Mouse (Mus musculus): Measurements from ENCODE around the gene Rgs14. TPM values are rescaled to one million over a fixed set of nuclear protein-coding genes. Genes with fewer than 3 reads are reported as not detected.

The Rgs14 gene
- total and polyA plus RNA-seq, 3 experiments = 14.4 to 20.5 TPM; not detected in 1

- no peaks in the 10 kb centered on the region for H3K27me3 ChIP-seq (ENCODE audit: control insufficient read depth in 1 of 2, insufficient read depth in 2 of 2, low read length in 2 of 2)
- H3K27ac ChIP-seq (ENCODE audit: control insufficient read depth, low read depth, low read length) = no peak overlapping the region
- DNase-seq (ENCODE audit: low read depth, low spot score) = no peak
- H3K4me1 ChIP-seq (ENCODE audit: control insufficient read depth in 1 of 2, insufficient read depth in 2 of 2, low read length in 2 of 2) = 0 out of 4 replicates have a peak, but pooled peaks cover 0 to 3% of the 10 kb centered on the region in 2 experiments
- no peak overlapping the region for H3K4me3 ChIP-seq (ENCODE audit: control insufficient read depth in 1 of 2, insufficient read depth in 1 of 2, low read depth in 2 of 2, low read length in 2 of 2)
- H3K36me3 ChIP-seq (ENCODE audit: control insufficient read depth in 1 of 2, insufficient read depth in 2 of 2, low read length in 2 of 2) = no peaks in the 10 kb centered on the region
- no peak for TF ChIP-seq NELFE (IDR thresholded peaks at IDR 0.05; ENCODE audit: low read depth, low read length)
- no peak for TF ChIP-seq TAL1 (IDR thresholded peaks at IDR 0.05; ENCODE audit: low read length)
- no peak for TF ChIP-seq CHD2 (IDR thresholded peaks at IDR 0.05; ENCODE audit: low read length)
- no peak for TF ChIP-seq UBTF (IDR thresholded peaks at IDR 0.05; ENCODE audit: borderline replicate concordance, insufficient read depth, low read depth, low read length)
- TF ChIP-seq JUND (IDR thresholded peaks at IDR 0.05; ENCODE audit: low read depth, low read length) = no peak
- TF ChIP-seq RAD21 (IDR thresholded peaks at IDR 0.05; ENCODE audit: low read depth, low read length) = no peak
- no peak for TF ChIP-seq ZKSCAN1 (IDR thresholded peaks at IDR 0.05; ENCODE audit: low read depth, low read length)
- TF ChIP-seq SMC3 (IDR thresholded peaks at IDR 0.05; ENCODE audit: low read depth, low read length) = no peak
- no peak for TF ChIP-seq HCFC1 (IDR thresholded peaks at IDR 0.05; ENCODE audit: low read depth, low read length)
- TF ChIP-seq MAZ (IDR thresholded peaks at IDR 0.05; ENCODE audit: low read depth, low read length) = no peak
- no peak for TF ChIP-seq SIN3A (IDR thresholded peaks at IDR 0.05; ENCODE audit: low read length)
- TF ChIP-seq TBP (IDR thresholded peaks at IDR 0.05; ENCODE audit: low read depth, low read length) = no peak
- no peak for TF ChIP-seq MYB (IDR thresholded peaks at IDR 0.05; ENCODE audit: low read depth, low read length)
- no peaks in the 10 kb centered on the region for H3K9me3 ChIP-seq (replicated peaks; ENCODE audit: insufficient read depth, low read length)
- no peak overlapping the region for H3K9ac ChIP-seq (ENCODE audit: control insufficient read depth, low read depth, low read length, poor library complexity, severe bottlenecking)
- no peaks in the 10 kb centered on the region for H3K79me2 ChIP-seq (ENCODE audit: control insufficient read depth, insufficient read depth, low read length, poor library complexity)
Observed at GRCm38 (mm10) chr13:55337341-55337975, 32.1 kb upstream of the Rgs14 start.

DNA sequence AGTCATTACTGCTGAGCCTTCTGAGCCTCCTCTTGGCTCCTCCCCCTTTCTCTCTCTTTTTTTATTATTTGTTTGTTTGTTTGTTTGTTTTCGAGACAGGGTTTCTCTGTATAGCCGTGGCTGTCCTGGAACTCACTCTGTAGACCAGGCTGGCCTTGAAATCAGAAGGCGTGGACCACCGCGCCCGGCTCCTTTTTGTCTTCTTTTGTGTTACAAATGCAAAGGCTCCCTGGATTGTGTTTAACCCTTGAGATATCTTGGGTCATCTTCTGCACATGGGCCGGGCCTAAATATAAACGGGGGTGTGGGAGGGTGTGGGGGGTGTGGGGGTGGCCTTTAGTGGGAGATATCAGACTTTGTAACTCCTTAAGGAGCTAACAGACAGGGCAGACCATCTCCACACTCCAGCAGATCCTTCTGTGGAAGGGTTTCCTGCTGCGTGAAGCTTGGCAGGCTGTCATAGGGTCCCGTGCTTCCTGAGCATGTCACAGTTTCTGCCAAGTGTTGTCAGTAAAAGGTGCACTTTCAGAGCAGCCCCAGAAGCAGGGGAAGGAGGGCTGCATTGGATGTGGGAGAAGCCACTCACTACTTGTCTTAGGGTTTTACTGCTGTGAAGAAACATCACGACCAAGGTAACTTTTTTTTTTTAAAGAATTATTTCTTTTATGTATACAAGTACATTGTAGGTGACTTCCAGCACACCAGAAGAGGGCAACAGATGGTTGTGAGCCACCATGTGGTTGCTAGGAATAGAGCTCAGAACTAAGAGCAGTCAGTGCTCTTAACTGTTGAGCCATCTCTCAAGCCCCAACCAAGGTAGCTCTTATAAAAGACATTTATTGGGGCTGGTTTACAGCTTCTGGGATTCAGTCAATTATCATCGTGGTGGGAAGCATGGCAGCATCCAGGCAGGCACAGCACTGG lies 31.1 kb upstream of the Rgs14 start:
- Histone ChIP-seq H3K36me3 (ENCODE audit: control insufficient read depth in 1 of 2, insufficient read depth in 2 of 2, low read length in 2 of 2) (no peaks in the 10 kb centered on the region), H3K9ac (ENCODE audit: control insufficient read depth, low read depth, low read length, poor library complexity, severe bottlenecking) (no peak overlapping the region), H3K27me3 (ENCODE audit: control insufficient read depth in 1 of 2, insufficient read depth in 2 of 2, low read length in 2 of 2) (no peaks in the 10 kb centered on the region), H3K9me3 (replicated peaks; ENCODE audit: insufficient read depth, low read length) (no peaks in the 10 kb centered on the region), H3K79me2 (ENCODE audit: control insufficient read depth, insufficient read depth, low read length, poor library complexity) (no peaks in the 10 kb centered on the region), H3K4me3 (ENCODE audit: control insufficient read depth in 1 of 2, insufficient read depth in 1 of 2, low read depth in 2 of 2, low read length in 2 of 2) (no peak overlapping the region), H3K4me1 (ENCODE audit: control insufficient read depth in 1 of 2, insufficient read depth in 2 of 2, low read length in 2 of 2) (0 out of 4 replicates have a peak, but pooled peaks cover 0 to 3% of the 10 kb centered on the region in 2 experiments), H3K27ac (ENCODE audit: control insufficient read depth, low read depth, low read length) (no peak overlapping the region)
- no peak for DNase-seq (ENCODE audit: low read depth, low spot score)
- TF ChIP-seq SIN3A (IDR thresholded peaks at IDR 0.05; ENCODE audit: low read length) (no peak), NRF1 (IDR thresholded peaks at IDR 0.05; ENCODE audit: insufficient read depth, low read depth, low read length, poor library complexity, severe bottlenecking) (peak; percentile 45; the same call in 1 of the 2 replicates), ETS1 (IDR thresholded peaks at IDR 0.05; ENCODE audit: low read depth, low read length) (no peak), MEF2A (IDR thresholded peaks at IDR 0.05; ENCODE audit: extremely low read depth, insufficient replicate concordance, low read depth, low read length, poor library complexity, severe bottlenecking) (no peak)
